Comparison of ENCODE assay signal across 8 mouse cellular contexts in genomic region chr12:8885146-8885543, GRCm38 (mm10). TPM values are rescaled to one million over a fixed set of nuclear protein-coding genes. Genes with fewer than 3 reads are reported as not detected.
DNase-seq lines count a peak whose midpoint lies in the region; ATAC-seq and TF ChIP-seq lines count a peak whose summit lies in the region.

No protein-coding gene starts in this region.

- 10% methylated on average over 4 of the region's 4 CpGs for WGBS in lung, adult 2 months
- WGBS in heart, embryonic 11.5 days (ENCODE audit: insufficient replicate concordance) = 10% methylated on average over 4 of the region's 4 CpGs
- 4% methylated on average over 4 of the region's 4 CpGs for WGBS in limb, embryonic 10.5 days
- WGBS in stomach, embryonic 16.5 days = 13% methylated on average over 4 of the region's 4 CpGs

- no peaks in the 10 kb centered on the region for H3K9me3 ChIP-seq in heart, embryonic 11.5 days (replicated peaks; ENCODE audit: control insufficient read depth, low read length)
- no peaks in the 10 kb centered on the region for H3K9me3 ChIP-seq in limb, embryonic 10.5 days (replicated peaks)
- H3K9me3 ChIP-seq in stomach, embryonic 16.5 days (replicated peaks; ENCODE audit: control insufficient read depth, low read length) = no peaks in the 10 kb centered on the region

- H3K9ac ChIP-seq in heart, embryonic 11.5 days (ENCODE audit: low read depth, low read length) = peak overlapping the region; percentile 34; the same call in 1 of the 2 replicates
- H3K9ac ChIP-seq in stomach, embryonic 16.5 days (ENCODE audit: low read length) = peak overlapping the region; percentile 9; the same call in 1 of the 2 replicates

- DNase-seq in lung, adult 18-20 months = peak; percentile 34 to 54
- no peak for DNase-seq in lung, adult 2 months
- DNase-seq in limb, embryonic 10.5 days (ENCODE audit: low spot score) = no peak
- no peak for DNase-seq in adrenal gland, postnatal 4 days (ENCODE audit: low spot score in 2 of 2)
- no peak for DNase-seq in left cerebral cortex, postnatal 36 days (ENCODE audit: low spot score in 2 of 2)

- no peak for ATAC-seq in heart, embryonic 11.5 days (replicated peaks; ENCODE audit: insufficient number of reproducible peaks, low FRiP score, low TSS enrichment)
- ATAC-seq in stomach, embryonic 16.5 days (ENCODE audit: insufficient read depth, low FRiP score) = peak; percentile 72
- no peak for ATAC-seq in monocyte, adult 5-6 weeks (replicated peaks; ENCODE audit: insufficient number of reproducible peaks, low FRiP score, low TSS enrichment, poor library complexity, severe bottlenecking)

- H3K36me3 ChIP-seq in heart, embryonic 11.5 days (ENCODE audit: control insufficient read depth, insufficient read depth, low read length) = no peaks in the 10 kb centered on the region
- no peaks in the 10 kb centered on the region for H3K36me3 ChIP-seq in limb, embryonic 10.5 days
- no peaks in the 10 kb centered on the region for H3K36me3 ChIP-seq in stomach, embryonic 16.5 days (ENCODE audit: control insufficient read depth, insufficient read depth, low read length)

- H3K27ac ChIP-seq in heart, embryonic 11.5 days (ENCODE audit: low read depth, low read length) = peak overlapping the region; percentile 54; the same call in 1 of the 2 replicates
- peak overlapping the region; percentile 84 for H3K27ac ChIP-seq in limb, embryonic 10.5 days
- H3K27ac ChIP-seq in stomach, embryonic 16.5 days (ENCODE audit: low read length) = peak overlapping the region; percentile 89

- H3K4me2 ChIP-seq in heart, embryonic 11.5 days = peak overlapping the region; percentile 41
- H3K4me2 ChIP-seq in stomach, embryonic 16.5 days (ENCODE audit: low read depth, low read length) = peak overlapping the region; percentile 42

- no peak for TF ChIP-seq CTCF in lung, adult 2 months (IDR thresholded peaks at IDR 0.05; ENCODE audit: insufficient read depth, low read length)

- no peak overlapping the region for H3K4me3 ChIP-seq in lung, adult 2 months (replicated peaks; ENCODE audit: extremely low read depth, low read depth, low read length)
- H3K4me3 ChIP-seq in heart, embryonic 11.5 days (ENCODE audit: low read depth, low read length) = no peak overlapping the region
- H3K4me3 ChIP-seq in limb, embryonic 10.5 days = peak overlapping the region; percentile 31
- H3K4me3 ChIP-seq in stomach, embryonic 16.5 days (replicated peaks; ENCODE audit: low read length) = peak overlapping the region; percentile 11

- no peaks in the 10 kb centered on the region for H3K27me3 ChIP-seq in heart, embryonic 11.5 days (ENCODE audit: control insufficient read depth, insufficient read depth, low read length)
- H3K27me3 ChIP-seq in limb, embryonic 10.5 days (ENCODE audit: low read depth, poor library complexity, severe bottlenecking) = no peaks in the 10 kb centered on the region
- no peaks in the 10 kb centered on the region for H3K27me3 ChIP-seq in stomach, embryonic 16.5 days (ENCODE audit: control insufficient read depth, insufficient read depth, low read length)

- H3K4me1 ChIP-seq in lung, adult 2 months (ENCODE audit: control insufficient read depth, insufficient read depth, low read length) = peaks cover 6% of the 10 kb centered on the region
- H3K4me1 ChIP-seq in heart, embryonic 11.5 days (ENCODE audit: control insufficient read depth, insufficient read depth, low read length) = peaks cover 8% of the 10 kb centered on the region
- H3K4me1 ChIP-seq in limb, embryonic 10.5 days = peaks cover 58% of the 10 kb centered on the region
- peaks cover 21% of the 10 kb centered on the region for H3K4me1 ChIP-seq in stomach, embryonic 16.5 days (ENCODE audit: control insufficient read depth, insufficient read depth, low read length)

- intact Hi-C loops in left cerebral cortex, postnatal 36 days (cut with DNase I) = no loop called here

- TF ChIP-seq POLR2A in lung, adult 2 months (IDR thresholded peaks at IDR 0.05; ENCODE audit: borderline replicate concordance, extremely low read depth, low read depth, low read length) = no peak

RNA-seq across cellular contexts. Expression of gene Laptm4a, which starts 36.3 kb away (rescaled TPM):
- 330 and 363 TPM in 2 replicates for polyA plus RNA-seq in lung, adult 2 months (2012; rRNA removed)
- 125 and 268 TPM in 2 replicates for polyA plus RNA-seq in heart, embryonic 11.5 days (2014; fragmentation: Nextera tagmentation; extraction: Ambion mirVana)
- 156 and 185 TPM in 2 replicates for polyA plus RNA-seq in limb, embryonic 10.5 days (2016; fragmentation: Nextera tagmentation; extraction: Ambion mirVana)
- polyA plus RNA-seq in stomach, embryonic 16.5 days (2015; fragmentation: Nextera tagmentation; extraction: Ambion mirVana) = 358 and 361 TPM in 2 replicates
- 100 to 1,000 TPM; 462 to 510 TPM for total RNA-seq in adrenal gland, postnatal 4 days (2021)
- total RNA-seq in monocyte, adult 5-6 weeks (2017) = 314 to 883 TPM (median 672 TPM) in 3 replicates
- 100 to 1,000 TPM; 169 to 179 TPM for total RNA-seq in left cerebral cortex, postnatal 36 days (2021)

Comparison
In these comparisons a context has a peak if more than half of its experiments do, and no peak if none do; other contexts are left out.
1. DNase-seq: peak in lung, adult 18-20 months (2 of 2); none in lung, adult 2 months (single experiment), limb, embryonic 10.5 days (single experiment), adrenal gland, postnatal 4 days (0 of 2) and left cerebral cortex, postnatal 36 days (0 of 2).
2. H3K4me3 ChIP-seq: peak in limb, embryonic 10.5 days (single experiment) and stomach, embryonic 16.5 days (single experiment); none in lung, adult 2 months (single experiment) and heart, embryonic 11.5 days (single experiment).
3. Peak in every context shown above with its lines, with median percentiles within 50 percentile points of each other: H3K27ac ChIP-seq.